23 mouse cellular contexts compared by ENCODE assay signal in the genomic region with DNA sequence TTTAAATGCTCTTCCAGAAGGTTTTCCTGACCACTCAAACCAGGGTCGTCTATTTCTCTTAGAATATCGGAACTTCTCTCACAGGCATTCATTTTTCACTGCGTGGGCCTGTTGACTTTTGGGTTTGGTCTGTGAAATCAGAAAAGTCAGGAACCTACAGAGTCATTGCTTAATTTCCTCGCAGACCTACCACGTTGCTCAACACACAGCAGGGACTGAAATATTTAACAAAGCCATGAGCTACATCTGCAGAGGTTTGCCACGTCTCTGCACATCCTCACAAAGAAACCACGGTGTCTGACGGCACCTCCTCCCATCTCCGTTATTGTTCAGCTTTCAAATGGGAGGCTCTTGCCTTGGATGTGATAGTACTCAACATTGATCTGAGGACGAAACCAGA. TPM values are rescaled to one million over a fixed set of nuclear protein-coding genes. Genes with fewer than 3 reads are reported as not detected.
A peak's percentile ranks its signal among the peaks of the same experiment; 100 is the strongest.
DNase-seq lines count a peak whose midpoint lies in the region; ATAC-seq and TF ChIP-seq lines count a peak whose summit lies in the region.
"Had no signal": no experiment of that assay in that cellular context is flagged by ENCODE, and none has a peak within 500 bp of the region (broad histone marks: within the 10 kb centered on the region; RNA-seq: fewer than 3 reads in every experiment).

No protein-coding gene starts in this region.

- no peak for DNase-seq in liver, embryonic 13.5 days
- peak; percentile 69 for DNase-seq in 416B (ENCODE audit: low read depth)
- no peak for DNase-seq in liver, postnatal 0 days
- no peak for DNase-seq in hindbrain, embryonic 14.5 days (ENCODE audit: low spot score)
- no peak for DNase-seq in frontal cortex, adult 2 months (ENCODE audit: extremely low spot score in 1 of 2, low spot score in 1 of 2)
- DNase-seq: adrenal gland, postnatal 10 days; cerebellum, adult 11-12 months; cerebellum, adult 9-10 months; cerebellum, postnatal 36 days; gastrocnemius, postnatal 10 days; heart, postnatal 36 days had no signal

- peak overlapping the region; percentile 60; the same call in 1 of the 2 replicates for H3K27ac ChIP-seq in liver, embryonic 13.5 days
- no peak overlapping the region for H3K27ac ChIP-seq in liver, embryonic 12.5 days
- peak overlapping the region; percentile 74 for H3K27ac ChIP-seq in liver, postnatal 0 days (ENCODE audit: low read depth)
- H3K27ac ChIP-seq in hindbrain, embryonic 14.5 days: no peak overlapping the region
- H3K27ac ChIP-seq: embryonic facial prominence, embryonic 10.5 days; forebrain, embryonic 15.5 days had no signal

- H3K4me1 ChIP-seq in liver, embryonic 13.5 days (replicated peaks): 0 out of 2 replicates have a peak, but pooled peaks cover 2% of the 10 kb centered on the region
- peaks cover 15% of the 10 kb centered on the region for H3K4me1 ChIP-seq in liver, embryonic 12.5 days
- H3K4me1 ChIP-seq in liver, postnatal 0 days (ENCODE audit: insufficient read depth): peaks cover 15% of the 10 kb centered on the region
- peaks cover 16% of the 10 kb centered on the region for H3K4me1 ChIP-seq in hindbrain, embryonic 14.5 days (replicated peaks; ENCODE audit: control insufficient read depth, insufficient read depth, low read length)

- no peak for TF ChIP-seq CTCF in liver, postnatal 0 days (IDR thresholded peaks at IDR 0.05; ENCODE audit: low read depth)

- WGBS in liver, embryonic 13.5 days (ENCODE audit: insufficient replicate concordance): 51% methylated on average over 10 of the region's 10 CpGs
- 60% methylated on average over 10 of the region's 10 CpGs for WGBS in liver, embryonic 12.5 days (ENCODE audit: insufficient replicate concordance)
- 50% methylated on average over 10 of the region's 10 CpGs for WGBS in liver, postnatal 0 days (ENCODE audit: insufficient replicate concordance)
- WGBS in hindbrain, embryonic 14.5 days: 70% methylated on average over 10 of the region's 10 CpGs

- no peaks in the 10 kb centered on the region; the same call in 1 of the 2 replicates for H3K36me3 ChIP-seq in liver, embryonic 13.5 days
- H3K36me3 ChIP-seq in liver, embryonic 12.5 days: no peaks in the 10 kb centered on the region
- peaks cover 11% of the 10 kb centered on the region for H3K36me3 ChIP-seq in liver, postnatal 0 days (replicated peaks; ENCODE audit: insufficient read depth, low read length)
- H3K36me3 ChIP-seq in hindbrain, embryonic 14.5 days (replicated peaks; ENCODE audit: control insufficient read depth, insufficient read depth): no peaks in the 10 kb centered on the region
- H3K36me3 ChIP-seq: embryonic facial prominence, embryonic 10.5 days; forebrain, embryonic 15.5 days had no signal

- no peak overlapping the region for H3K4me3 ChIP-seq in liver, embryonic 13.5 days (replicated peaks)
- no peak overlapping the region for H3K4me3 ChIP-seq in liver, embryonic 12.5 days
- H3K4me3 ChIP-seq in liver, postnatal 0 days (ENCODE audit: low read depth, low read length): no peak overlapping the region
- no peak overlapping the region for H3K4me3 ChIP-seq in hindbrain, embryonic 14.5 days (replicated peaks; ENCODE audit: low read length)
- H3K4me3 ChIP-seq: embryonic facial prominence, embryonic 10.5 days; forebrain, embryonic 15.5 days; heart, embryonic 12.5 days had no signal

- no peaks in the 10 kb centered on the region for H3K27me3 ChIP-seq in liver, embryonic 13.5 days
- H3K27me3 ChIP-seq in liver, embryonic 12.5 days (replicated peaks): no peaks in the 10 kb centered on the region; the same call in 1 of the 2 replicates
- H3K27me3 ChIP-seq in liver, postnatal 0 days (ENCODE audit: insufficient read depth, low read length): no peaks in the 10 kb centered on the region
- H3K27me3 ChIP-seq in hindbrain, embryonic 14.5 days (ENCODE audit: control insufficient read depth, insufficient read depth, low read length): no peaks in the 10 kb centered on the region
- H3K27me3 ChIP-seq: forebrain, embryonic 15.5 days had no signal

- ATAC-seq in liver, embryonic 13.5 days (ENCODE audit: low read depth): no peak
- ATAC-seq in liver, embryonic 12.5 days: no peak
- 0 out of 2 replicates have a peak, but pooled peaks have one; percentile 43 for ATAC-seq in liver, postnatal 0 days
- peak; percentile 58 for ATAC-seq in monocyte, adult 5-6 weeks (replicated peaks; ENCODE audit: insufficient number of reproducible peaks, low FRiP score, low TSS enrichment, poor library complexity, severe bottlenecking)
- ATAC-seq in hindbrain, embryonic 14.5 days (ENCODE audit: low FRiP score): no peak
- ATAC-seq: forebrain, embryonic 15.5 days; hindbrain, embryonic 16.5 days; inflammation-experienced regulatory T-cells, adult 6 months had no signal

- no peak overlapping the region for H3K9ac ChIP-seq in liver, embryonic 13.5 days
- H3K9ac ChIP-seq in liver, embryonic 12.5 days: no peak overlapping the region
- no peak overlapping the region for H3K9ac ChIP-seq in liver, postnatal 0 days (replicated peaks)
- no peak overlapping the region for H3K9ac ChIP-seq in hindbrain, embryonic 14.5 days
- H3K9ac ChIP-seq: forebrain, embryonic 15.5 days; heart, embryonic 12.5 days had no signal

- H3K4me2 ChIP-seq in liver, embryonic 13.5 days: no peak overlapping the region
- H3K4me2 ChIP-seq in liver, embryonic 12.5 days: no peak overlapping the region
- no peak overlapping the region for H3K4me2 ChIP-seq in liver, postnatal 0 days (ENCODE audit: low read depth, low read length)
- H3K4me2 ChIP-seq in hindbrain, embryonic 14.5 days (replicated peaks): no peak overlapping the region
- H3K4me2 ChIP-seq: forebrain, embryonic 15.5 days; heart, embryonic 12.5 days had no signal

- no peak for TF ChIP-seq EP300 in liver, postnatal 0 days (IDR thresholded peaks at IDR 0.05; ENCODE audit: low read depth)

- H3K9me3 ChIP-seq in liver, embryonic 13.5 days (replicated peaks): no peaks in the 10 kb centered on the region
- no peaks in the 10 kb centered on the region for H3K9me3 ChIP-seq in liver, embryonic 12.5 days (replicated peaks)
- no peaks in the 10 kb centered on the region for H3K9me3 ChIP-seq in liver, postnatal 0 days (ENCODE audit: low read length)
- no peaks in the 10 kb centered on the region for H3K9me3 ChIP-seq in hindbrain, embryonic 14.5 days (ENCODE audit: control insufficient read depth, low read length)
- H3K9me3 ChIP-seq: embryonic facial prominence, embryonic 10.5 days; forebrain, embryonic 15.5 days; heart, embryonic 12.5 days had no signal

RNA-seq across cellular contexts. Expression of a gene that starts 7.7 kb away (rescaled TPM):
- polyA plus RNA-seq in liver, embryonic 13.5 days (2015; fragmentation: Nextera tagmentation; extraction: Ambion mirVana): 0.06 and 0.24 TPM in 2 replicates
- 0.15 and 0.17 TPM in 2 replicates for polyA plus RNA-seq in liver, embryonic 12.5 days (2016; fragmentation: Nextera tagmentation; extraction: Ambion mirVana)
- 0.08 TPM in 1 of 2 replicates, not detected in the other for polyA plus RNA-seq in liver, postnatal 0 days (2015; fragmentation: Nextera tagmentation; extraction: Ambion mirVana)
- total RNA-seq in monocyte, adult 5-6 weeks (2017): 1.7 TPM in 1 of 3 replicates, not detected in the others
- 0.46 and 1.1 TPM in 2 replicates for polyA plus RNA-seq in hindbrain, embryonic 14.5 days (2014; fragmentation: Nextera tagmentation; extraction: Ambion mirVana)
- 0.74 and 0.82 TPM in 2 replicates for polyA plus RNA-seq in frontal cortex, adult 2 months (2012; rRNA removed)
- total RNA-seq: MEL had no signal
- polyA plus RNA-seq: C2C12; embryonic facial prominence, embryonic 10.5 days; heart, embryonic 12.5 days; hindbrain, embryonic 11.5 days had no signal

RNA-seq across cellular contexts. Expression of a gene that starts 9.4 kb away (rescaled TPM):
- polyA plus RNA-seq in liver, embryonic 13.5 days (2015; fragmentation: Nextera tagmentation; extraction: Ambion mirVana): 3.2 and 3.8 TPM in 2 replicates
- 3.6 and 4.0 TPM in 2 replicates for polyA plus RNA-seq in liver, embryonic 12.5 days (2016; fragmentation: Nextera tagmentation; extraction: Ambion mirVana)
- polyA plus RNA-seq in liver, postnatal 0 days (2015; fragmentation: Nextera tagmentation; extraction: Ambion mirVana): 4.6 and 5.6 TPM in 2 replicates
- 14.8 to 15.8 TPM (median 15.3 TPM) in 3 replicates for total RNA-seq in monocyte, adult 5-6 weeks (2017)
- 4.4 and 5.1 TPM in 2 replicates for polyA plus RNA-seq in hindbrain, embryonic 14.5 days (2014; fragmentation: Nextera tagmentation; extraction: Ambion mirVana)
- polyA plus RNA-seq in frontal cortex, adult 2 months (2012; rRNA removed): 6.7 and 7.0 TPM in 2 replicates

RNA-seq across cellular contexts. Expression of a gene that starts 18.5 kb away (rescaled TPM):
- polyA plus RNA-seq in liver, embryonic 13.5 days (2015; fragmentation: Nextera tagmentation; extraction: Ambion mirVana): not detected in 2 replicates
- polyA plus RNA-seq in liver, embryonic 12.5 days (2016; fragmentation: Nextera tagmentation; extraction: Ambion mirVana): not detected in 2 replicates
- not detected in 2 replicates for polyA plus RNA-seq in liver, postnatal 0 days (2015; fragmentation: Nextera tagmentation; extraction: Ambion mirVana)
- not detected in 3 replicates for total RNA-seq in monocyte, adult 5-6 weeks (2017)
- not detected in 2 replicates for polyA plus RNA-seq in hindbrain, embryonic 14.5 days (2014; fragmentation: Nextera tagmentation; extraction: Ambion mirVana)
- 1.1 TPM in 1 of 2 replicates, not detected in the other for polyA plus RNA-seq in frontal cortex, adult 2 months (2012; rRNA removed)
- total RNA-seq: gastrocnemius, postnatal 10 days; gastrocnemius, postnatal 4 days; heart, adult 8-10 months; heart, postnatal 36 days; MEL had no signal
- polyA plus RNA-seq: embryonic facial prominence, embryonic 10.5 days; heart, embryonic 12.5 days; hindbrain, embryonic 11.5 days; hindbrain, embryonic 16.5 days; inflammation-experienced regulatory T-cells, adult 6 months had no signal

RNA-seq across cellular contexts. Expression of a gene that starts 25.2 kb away (rescaled TPM):
- polyA plus RNA-seq in liver, embryonic 13.5 days (2015; fragmentation: Nextera tagmentation; extraction: Ambion mirVana): 5.7 and 7.2 TPM in 2 replicates
- polyA plus RNA-seq in liver, embryonic 12.5 days (2016; fragmentation: Nextera tagmentation; extraction: Ambion mirVana): 9.5 and 10.0 TPM in 2 replicates
- 3.1 and 4.0 TPM in 2 replicates for polyA plus RNA-seq in liver, postnatal 0 days (2015; fragmentation: Nextera tagmentation; extraction: Ambion mirVana)
- total RNA-seq in monocyte, adult 5-6 weeks (2017): 47.1 to 115 TPM (median 63.1 TPM) in 3 replicates
- 22.4 and 22.9 TPM in 2 replicates for polyA plus RNA-seq in hindbrain, embryonic 14.5 days (2014; fragmentation: Nextera tagmentation; extraction: Ambion mirVana)
- polyA plus RNA-seq in frontal cortex, adult 2 months (2012; rRNA removed): 18.6 and 20.5 TPM in 2 replicates

RNA-seq across cellular contexts. Expression of a gene that starts 29.4 kb away (rescaled TPM):
- polyA plus RNA-seq in liver, embryonic 13.5 days (2015; fragmentation: Nextera tagmentation; extraction: Ambion mirVana): 11.1 and 13.0 TPM in 2 replicates
- polyA plus RNA-seq in liver, embryonic 12.5 days (2016; fragmentation: Nextera tagmentation; extraction: Ambion mirVana): 20.1 and 21.7 TPM in 2 replicates
- polyA plus RNA-seq in liver, postnatal 0 days (2015; fragmentation: Nextera tagmentation; extraction: Ambion mirVana): 4.2 TPM in 2 replicates
- total RNA-seq in monocyte, adult 5-6 weeks (2017): not detected in 3 replicates
- polyA plus RNA-seq in hindbrain, embryonic 14.5 days (2014; fragmentation: Nextera tagmentation; extraction: Ambion mirVana): 21.7 and 24.4 TPM in 2 replicates
- polyA plus RNA-seq in frontal cortex, adult 2 months (2012; rRNA removed): 84.5 and 95.1 TPM in 2 replicates
- polyA plus RNA-seq: inflammation-experienced regulatory T-cells, adult 6 months had no signal

Comparison
In these comparisons a context has a peak if more than half of its experiments do, and no peak if none do; other contexts are left out.
1. ATAC-seq: peak in liver, postnatal 0 days (single experiment) and monocyte, adult 5-6 weeks (single experiment); none in liver, embryonic 13.5 days (single experiment), liver, embryonic 12.5 days (single experiment) and hindbrain, embryonic 14.5 days (single experiment).
2. H3K27ac ChIP-seq: peak in liver, embryonic 13.5 days (single experiment) and liver, postnatal 0 days (single experiment); none in liver, embryonic 12.5 days (single experiment) and hindbrain, embryonic 14.5 days (single experiment).